Mouse (Mus musculus): ENCODE results near the gene Zfp61. TPM values are rescaled to one million over a fixed set of nuclear protein-coding genes. Genes with fewer than 3 reads are reported as not detected.
"Not testable (repeated sequence)": the region's sequence is repeated elsewhere in the genome, so short reads cannot be mapped to it uniquely, and the experiment has no call there.

Gene Zfp61
- polyA plus RNA-seq, 1 experiment from 2014 or later = 58.8 TPM

- Histone ChIP-seq H3K27me3 (ENCODE audit: control insufficient read depth, insufficient read depth, low read length) (no peaks in the 10 kb centered on the region), H3K4me2 (ENCODE audit: low read depth, low read length) (no peak overlapping the region), H3K4me1 (ENCODE audit: control insufficient read depth, insufficient read depth, low read length) (no peaks in the 10 kb centered on the region), H3K27ac (replicated peaks; ENCODE audit: low read depth, low read length) (no peak overlapping the region), H3K36me3 (replicated peaks; ENCODE audit: control insufficient read depth, insufficient read depth, low read depth, low read length) (no peaks in the 10 kb centered on the region), H3K9me3 (replicated peaks; ENCODE audit: control insufficient read depth, low read length) (no peaks in the 10 kb centered on the region), H3K9ac (replicated peaks; ENCODE audit: low read length) (no peak overlapping the region), H3K4me3 (ENCODE audit: low read depth, low read length) (no peak overlapping the region)
- 56% methylated on average over 4 of the region's 4 CpGs for WGBS
- ATAC-seq (replicated peaks; ENCODE audit: insufficient number of reproducible peaks, low FRiP score, low TSS enrichment, low read depth) = no peak
- no peak for DNase-seq (ENCODE audit: low spot score)
These were observed 20.2 kb downstream of the Zfp61 start for GRCm38 (mm10) chr7:24280858-24281145.

- no peaks in the 10 kb centered on the region; the same call in 1 of the 2 replicates for H3K36me3 ChIP-seq (replicated peaks; ENCODE audit: control insufficient read depth, insufficient read depth, low read depth, low read length)
- no peak overlapping the region for H3K4me2 ChIP-seq (ENCODE audit: low read depth, low read length)
- 54% methylated on average over 10 of the region's 10 CpGs for whole genome bisulfite sequencing
- H3K4me1 ChIP-seq (ENCODE audit: control insufficient read depth, insufficient read depth, low read length) = no peaks in the 10 kb centered on the region
- DNase-seq (ENCODE audit: low spot score) = no peak
- H3K27me3 ChIP-seq (ENCODE audit: control insufficient read depth, insufficient read depth, low read length) = no peaks in the 10 kb centered on the region
- no peak overlapping the region for H3K4me3 ChIP-seq (ENCODE audit: low read depth, low read length)
- H3K27ac ChIP-seq (replicated peaks; ENCODE audit: low read depth, low read length) = no peak overlapping the region
- no peaks in the 10 kb centered on the region for H3K9me3 ChIP-seq (replicated peaks; ENCODE audit: control insufficient read depth, low read length)
- ATAC-seq (replicated peaks; ENCODE audit: insufficient number of reproducible peaks, low FRiP score, low TSS enrichment, low read depth) = no peak
- H3K9ac ChIP-seq (replicated peaks; ENCODE audit: low read length) = no peak overlapping the region
These were observed 20.8 kb downstream of the Zfp61 start for GRCm38 (mm10) chr7:24280031-24280857.

GRCm38 (mm10) chr7:24278771-24279170, 22.3 kb downstream of the Zfp61 start:
- H3K4me3 ChIP-seq (ENCODE audit: low read depth, low read length); H3K36me3 ChIP-seq (replicated peaks; ENCODE audit: control insufficient read depth, insufficient read depth, low read depth, low read length); H3K9me3 ChIP-seq (replicated peaks; ENCODE audit: control insufficient read depth, low read length); H3K27ac ChIP-seq (replicated peaks; ENCODE audit: low read depth, low read length); ATAC-seq (replicated peaks; ENCODE audit: insufficient number of reproducible peaks, low FRiP score, low TSS enrichment, low read depth); H3K9ac ChIP-seq (replicated peaks; ENCODE audit: low read length); DNase-seq (ENCODE audit: low spot score); H3K27me3 ChIP-seq (ENCODE audit: control insufficient read depth, insufficient read depth, low read length); H3K4me1 ChIP-seq (ENCODE audit: control insufficient read depth, insufficient read depth, low read length); H3K4me2 ChIP-seq (ENCODE audit: low read depth, low read length): not testable (repeated sequence)
- WGBS = 75% methylated on average over 3 of the region's 3 CpGs

GRCm38 (mm10) chr7:24274456-24274855, 26.6 kb downstream of the Zfp61 start:
- 95% methylated on average over 4 of the region's 4 CpGs for WGBS
- no peak for ATAC-seq (replicated peaks; ENCODE audit: insufficient number of reproducible peaks, low FRiP score, low TSS enrichment, low read depth)
- DNase-seq (ENCODE audit: low spot score) = no peak

GRCm38 (mm10) chr7:24271191-24271590, 29.8 kb downstream of the Zfp61 start:
- no peak for ATAC-seq (replicated peaks; ENCODE audit: insufficient number of reproducible peaks, low FRiP score, low TSS enrichment, low read depth)
- no peak for DNase-seq (ENCODE audit: low spot score)
- Histone ChIP-seq H3K4me2 (ENCODE audit: low read depth, low read length) (no peak overlapping the region), H3K9me3 (replicated peaks; ENCODE audit: control insufficient read depth, low read length) (no peaks in the 10 kb centered on the region), H3K36me3 (replicated peaks; ENCODE audit: control insufficient read depth, insufficient read depth, low read depth, low read length) (peaks cover 9% of the 10 kb centered on the region), H3K27ac (replicated peaks; ENCODE audit: low read depth, low read length) (no peak overlapping the region), H3K4me1 (ENCODE audit: control insufficient read depth, insufficient read depth, low read length) (no peaks in the 10 kb centered on the region), H3K27me3 (ENCODE audit: control insufficient read depth, insufficient read depth, low read length) (no peaks in the 10 kb centered on the region), H3K4me3 (ENCODE audit: low read depth, low read length) (no peak overlapping the region), H3K9ac (replicated peaks; ENCODE audit: low read length) (no peak overlapping the region)
- 96% methylated on average over 6 of the region's 6 CpGs for WGBS

More at GRCm38 (mm10) chr7:24274456-24274855, 26.6 kb downstream of the Zfp61 start:
- H3K27ac ChIP-seq (replicated peaks; ENCODE audit: low read depth, low read length) = no peak overlapping the region
- no peak overlapping the region for H3K4me2 ChIP-seq (ENCODE audit: low read depth, low read length)
- no peaks in the 10 kb centered on the region for H3K9me3 ChIP-seq (replicated peaks; ENCODE audit: control insufficient read depth, low read length)
- H3K4me1 ChIP-seq (ENCODE audit: control insufficient read depth, insufficient read depth, low read length) = no peaks in the 10 kb centered on the region
- peaks cover 9% of the 10 kb centered on the region for H3K36me3 ChIP-seq (replicated peaks; ENCODE audit: control insufficient read depth, insufficient read depth, low read depth, low read length)
- H3K9ac ChIP-seq (replicated peaks; ENCODE audit: low read length) = no peak overlapping the region
- H3K27me3 ChIP-seq (ENCODE audit: control insufficient read depth, insufficient read depth, low read length) = no peaks in the 10 kb centered on the region
- H3K4me3 ChIP-seq (ENCODE audit: low read depth, low read length) = no peak overlapping the region

GRCm38 (mm10) chr7:24270288-24270672, 30.8 kb downstream of the Zfp61 start, which contains the start of gene Zfp93:
Gene Zfp93, plus strand, starts transcription at chr7:24270420.
- peak; percentile 92 for ATAC-seq (replicated peaks; ENCODE audit: insufficient number of reproducible peaks, low FRiP score, low TSS enrichment, low read depth)
- peak within 1 kb of the TSS; percentile 88 for H3K9ac ChIP-seq (replicated peaks; ENCODE audit: low read length)
- under 1% methylated on average over 12 of the region's 12 CpGs for WGBS
- no peak within 1 kb of the TSS; the same call in 1 of the 2 replicates for H3K27ac ChIP-seq (replicated peaks; ENCODE audit: low read depth, low read length)
- peaks cover 9% of the 10 kb centered on the region for H3K36me3 ChIP-seq (replicated peaks; ENCODE audit: control insufficient read depth, insufficient read depth, low read depth, low read length)
- peak; percentile 96 for DNase-seq (ENCODE audit: low spot score)
- H3K4me1 ChIP-seq (ENCODE audit: control insufficient read depth, insufficient read depth, low read length) = no peaks in the 10 kb centered on the region
- peak within 1 kb of the TSS; percentile 58 for H3K4me3 ChIP-seq (ENCODE audit: low read depth, low read length)
- peak within 1 kb of the TSS; percentile 78 for H3K4me2 ChIP-seq (ENCODE audit: low read depth, low read length)
- no peaks in the 10 kb centered on the region for H3K9me3 ChIP-seq (replicated peaks; ENCODE audit: control insufficient read depth, low read length)
- no peaks in the 10 kb centered on the region for H3K27me3 ChIP-seq (ENCODE audit: control insufficient read depth, insufficient read depth, low read length)

- Histone ChIP-seq H3K27ac (replicated peaks; ENCODE audit: low read depth, low read length) (no peak overlapping the region), H3K4me1 (ENCODE audit: control insufficient read depth, insufficient read depth, low read length) (no peaks in the 10 kb centered on the region), H3K27me3 (ENCODE audit: control insufficient read depth, insufficient read depth, low read length) (no peaks in the 10 kb centered on the region), H3K9ac (replicated peaks; ENCODE audit: low read length) (peak overlapping the region; percentile 19), H3K36me3 (replicated peaks; ENCODE audit: control insufficient read depth, insufficient read depth, low read depth, low read length) (peaks cover 5% of the 10 kb centered on the region), H3K4me3 (ENCODE audit: low read depth, low read length) (peak overlapping the region; percentile 58), H3K9me3 (replicated peaks; ENCODE audit: control insufficient read depth, low read length) (no peaks in the 10 kb centered on the region), H3K4me2 (ENCODE audit: low read depth, low read length) (peak overlapping the region; percentile 27)
- DNase-seq (ENCODE audit: low spot score) (no peak), ATAC-seq (replicated peaks; ENCODE audit: insufficient number of reproducible peaks, low FRiP score, low TSS enrichment, low read depth) (peak; percentile 45)
- 35% methylated on average over 7 of the region's 7 CpGs for WGBS
These were observed 31.3 kb downstream of the Zfp61 start for GRCm38 (mm10) chr7:24269667-24270287.

- H3K4me1 ChIP-seq (ENCODE audit: control insufficient read depth, insufficient read depth, low read length) = no peaks in the 10 kb centered on the region
- DNase-seq (ENCODE audit: low spot score) (no peak), ATAC-seq (replicated peaks; ENCODE audit: insufficient number of reproducible peaks, low FRiP score, low TSS enrichment, low read depth) (no peak)
- no peaks in the 10 kb centered on the region for H3K27me3 ChIP-seq (ENCODE audit: control insufficient read depth, insufficient read depth, low read length)
- H3K9me3 ChIP-seq (replicated peaks; ENCODE audit: control insufficient read depth, low read length) = no peaks in the 10 kb centered on the region
- 62% methylated on average over 3 of the region's 3 CpGs for WGBS
- H3K4me2 ChIP-seq (ENCODE audit: low read depth, low read length) = no peak overlapping the region; the same call in 1 of the 2 replicates
- H3K36me3 ChIP-seq (replicated peaks; ENCODE audit: control insufficient read depth, insufficient read depth, low read depth, low read length) = peaks cover under 1% of the 10 kb centered on the region; the same call in 1 of the 2 replicates
- H3K9ac ChIP-seq (replicated peaks; ENCODE audit: low read length) = no peak overlapping the region; the same call in 1 of the 2 replicates
- H3K4me3 ChIP-seq (ENCODE audit: low read depth, low read length) = no peak overlapping the region
- no peak overlapping the region for H3K27ac ChIP-seq (replicated peaks; ENCODE audit: low read depth, low read length)
These were observed 31.8 kb downstream of the Zfp61 start for GRCm38 (mm10) chr7:24269256-24269655.
